In the genomic region with DNA sequence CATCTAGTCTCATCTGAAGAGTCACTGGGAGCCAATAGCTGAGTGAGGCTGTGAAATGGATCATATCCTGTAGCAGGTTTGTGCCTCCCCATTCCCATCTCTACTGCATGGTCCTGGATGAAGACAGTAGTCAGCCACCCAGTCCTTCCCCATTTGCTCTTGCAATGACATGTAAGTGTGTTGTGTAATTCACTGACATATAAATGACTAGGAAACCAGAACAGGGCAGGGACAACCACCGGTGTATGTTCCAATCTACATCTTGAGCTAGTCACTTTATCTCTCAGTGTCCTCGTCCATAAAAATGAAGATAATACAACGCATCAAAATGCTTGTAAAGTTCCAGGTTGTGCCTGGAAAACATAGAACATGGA, we compare ENCODE assay signal across 18 mouse cellular contexts.
"Had no signal": no experiment of that assay in that cellular context is flagged by ENCODE, and none has a peak within 500 bp of the region (broad histone marks: within the 10 kb centered on the region; RNA-seq: fewer than 3 reads in every experiment).

No protein-coding gene starts in this region.

- DNase-seq: kidney, adult 18-20 months; kidney, postnatal 25 days; left cerebral cortex, postnatal 4 days; liver, postnatal 0 days; lung, embryonic 14.5 days; thymus, adult 18-20 months; thymus, postnatal 4 days had no signal

- H3K4me3 ChIP-seq: limb, embryonic 12.5 days; limb, embryonic 15.5 days; megakaryocyte, embryonic 14.5 days; midbrain, embryonic 10.5 days; midbrain, embryonic 13.5 days; myocyte; neural tube, embryonic 13.5 days had no signal

- ATAC-seq: liver, postnatal 0 days; lung, postnatal 0 days; midbrain, embryonic 13.5 days; midbrain, embryonic 16.5 days had no signal

- H3K27ac ChIP-seq: kidney, postnatal 0 days; limb, embryonic 12.5 days; limb, embryonic 15.5 days; liver, embryonic 14.5 days; midbrain, embryonic 10.5 days; midbrain, embryonic 13.5 days; neural tube, embryonic 13.5 days had no signal
